Mouse (Mus musculus): ENCODE data around the gene Lgals8. TPM values are rescaled to one million over a fixed set of nuclear protein-coding genes. Genes with fewer than 3 reads are reported as not detected.

The Lgals8 gene
- polyA plus RNA-seq (2012; rRNA removed), result 35.9 and 37.6 TPM in 2 replicates

- no peak within 1 kb of the TSS for H3K27ac ChIP-seq (ENCODE audit: control insufficient read depth, insufficient read depth, low read length)
- 84% methylated on average over 1 of the region's 1 CpGs for WGBS
- H3K27me3 ChIP-seq (ENCODE audit: control insufficient read depth, insufficient read depth, low read length), result no peaks in the 10 kb centered on the region
- no peak for DNase-seq
- H3K4me1 ChIP-seq (replicated peaks; ENCODE audit: control insufficient read depth, insufficient read depth, low read length), result 0 out of 2 replicates have a peak, but pooled peaks cover 6% of the 10 kb centered on the region
- TF ChIP-seq POLR2A (IDR thresholded peaks at IDR 0.05; ENCODE audit: control insufficient read depth, extremely low read depth, insufficient read depth, low read length, poor library complexity), result no peak
- no peak for TF ChIP-seq CTCF (IDR thresholded peaks at IDR 0.05; ENCODE audit: borderline replicate concordance, control insufficient read depth, extremely low read depth, insufficient read depth, low read length, poor library complexity)
- no peaks in the 10 kb centered on the region for H3K36me3 ChIP-seq (ENCODE audit: control insufficient read depth, insufficient read depth, low read length)
- H3K4me3 ChIP-seq (ENCODE audit: control insufficient read depth, insufficient read depth, low read length), result no peak within 1 kb of the TSS
Measured at GRCm38 (mm10) chr13:12464844-12465243, at the start of gene Lgals8. Lgals8 (minus strand) TSS chr13:12464944.

- Histone ChIP-seq H3K36me3 (ENCODE audit: control insufficient read depth, insufficient read depth, low read length) (no peaks in the 10 kb centered on the region), H3K27me3 (ENCODE audit: control insufficient read depth, insufficient read depth, low read length) (no peaks in the 10 kb centered on the region), H3K27ac (ENCODE audit: control insufficient read depth, insufficient read depth, low read length) (peak overlapping the region; percentile 96), H3K4me3 (ENCODE audit: control insufficient read depth, insufficient read depth, low read length) (no peak overlapping the region), H3K4me1 (replicated peaks; ENCODE audit: control insufficient read depth, insufficient read depth, low read length) (peaks cover 45% of the 10 kb centered on the region)
- peak; percentile 71 for DNase-seq
- whole genome bisulfite sequencing, result 22% methylated on average over 9 of the region's 9 CpGs
- TF ChIP-seq POLR2A (IDR thresholded peaks at IDR 0.05; ENCODE audit: control insufficient read depth, extremely low read depth, insufficient read depth, low read length, poor library complexity), result no peak
- no peak for TF ChIP-seq CTCF (IDR thresholded peaks at IDR 0.05; ENCODE audit: borderline replicate concordance, control insufficient read depth, extremely low read depth, insufficient read depth, low read length, poor library complexity)
Measured at GRCm38 (mm10) chr13:12511189-12511965, 46.6 kb upstream of the Lgals8 start.

- no peaks in the 10 kb centered on the region for H3K27me3 ChIP-seq (ENCODE audit: control insufficient read depth, insufficient read depth, low read length)
- peak; percentile 57 for DNase-seq
- H3K4me3 ChIP-seq (ENCODE audit: control insufficient read depth, insufficient read depth, low read length), result no peak overlapping the region
- TF ChIP-seq POLR2A (IDR thresholded peaks at IDR 0.05; ENCODE audit: control insufficient read depth, extremely low read depth, insufficient read depth, low read length, poor library complexity) (no peak), CTCF (IDR thresholded peaks at IDR 0.05; ENCODE audit: borderline replicate concordance, control insufficient read depth, extremely low read depth, insufficient read depth, low read length, poor library complexity) (no peak)
- no peaks in the 10 kb centered on the region for H3K36me3 ChIP-seq (ENCODE audit: control insufficient read depth, insufficient read depth, low read length)
- peaks cover 52% of the 10 kb centered on the region for H3K4me1 ChIP-seq (replicated peaks; ENCODE audit: control insufficient read depth, insufficient read depth, low read length)
- peak overlapping the region; percentile 55 for H3K27ac ChIP-seq (ENCODE audit: control insufficient read depth, insufficient read depth, low read length)
- 47% methylated on average over 6 of the region's 6 CpGs for WGBS
Measured at GRCm38 (mm10) chr13:12510032-12510431, 45.3 kb upstream of the Lgals8 start.

DNA sequence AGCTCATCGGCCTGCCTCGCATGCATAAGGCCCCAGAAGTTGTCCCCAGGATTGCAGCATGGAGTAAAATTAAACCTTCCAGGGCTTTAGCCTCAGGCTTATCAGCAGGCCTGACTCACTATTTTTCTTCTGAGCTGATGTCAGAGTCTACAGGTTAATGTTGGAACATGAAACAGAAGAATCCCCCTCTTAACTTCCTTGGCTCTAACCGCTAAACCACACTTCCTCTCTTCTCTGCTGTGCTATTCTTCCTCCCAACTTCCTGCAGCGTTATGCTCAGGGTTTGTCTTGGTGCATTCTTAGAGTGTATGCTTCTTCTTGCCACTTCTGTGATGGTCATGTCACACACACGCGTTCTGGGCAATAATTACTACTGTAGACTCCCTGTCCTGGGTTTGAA lies 42.7 kb upstream of the Lgals8 start:
- peaks cover 69% of the 10 kb centered on the region for H3K4me1 ChIP-seq (replicated peaks; ENCODE audit: control insufficient read depth, insufficient read depth, low read length)
- TF ChIP-seq CTCF (IDR thresholded peaks at IDR 0.05; ENCODE audit: borderline replicate concordance, control insufficient read depth, extremely low read depth, insufficient read depth, low read length, poor library complexity), result no peak
- TF ChIP-seq POLR2A (IDR thresholded peaks at IDR 0.05; ENCODE audit: control insufficient read depth, extremely low read depth, insufficient read depth, low read length, poor library complexity), result no peak
- H3K4me3 ChIP-seq (ENCODE audit: control insufficient read depth, insufficient read depth, low read length), result no peak overlapping the region
- WGBS, result 10% methylated on average over 6 of the region's 6 CpGs
- peak overlapping the region; percentile 94 for H3K27ac ChIP-seq (ENCODE audit: control insufficient read depth, insufficient read depth, low read length)
- no peaks in the 10 kb centered on the region for H3K36me3 ChIP-seq (ENCODE audit: control insufficient read depth, insufficient read depth, low read length)
- DNase-seq, result peak; percentile 72
- no peaks in the 10 kb centered on the region for H3K27me3 ChIP-seq (ENCODE audit: control insufficient read depth, insufficient read depth, low read length)

DNA sequence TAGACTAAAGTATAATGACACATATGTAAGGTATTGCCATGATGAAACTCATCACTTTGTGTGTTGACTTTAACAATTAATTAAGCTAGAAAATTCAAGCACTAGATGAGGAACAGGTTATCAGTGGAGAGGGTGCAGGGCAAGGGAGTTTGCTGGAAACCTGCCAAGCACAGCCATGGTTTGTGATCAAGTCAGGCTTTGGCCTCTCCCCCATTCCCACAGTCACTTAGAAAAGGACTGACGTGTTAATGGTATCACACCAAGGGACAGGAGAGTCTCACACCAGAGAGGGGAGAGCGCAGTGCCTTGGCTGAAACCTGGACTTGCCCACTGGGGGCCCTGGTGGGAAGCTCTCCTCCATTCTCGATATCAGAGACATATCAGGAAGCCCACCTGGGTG lies 40.6 kb upstream of the Lgals8 start:
- TF ChIP-seq CTCF (IDR thresholded peaks at IDR 0.05; ENCODE audit: borderline replicate concordance, control insufficient read depth, extremely low read depth, insufficient read depth, low read length, poor library complexity) (no peak), POLR2A (IDR thresholded peaks at IDR 0.05; ENCODE audit: control insufficient read depth, extremely low read depth, insufficient read depth, low read length, poor library complexity) (no peak)
- DNase-seq, result no peak
- H3K4me3 ChIP-seq (ENCODE audit: control insufficient read depth, insufficient read depth, low read length), result no peak overlapping the region
- no peak overlapping the region for H3K27ac ChIP-seq (ENCODE audit: control insufficient read depth, insufficient read depth, low read length)
- 85% methylated on average over 3 of the region's 3 CpGs for WGBS
- peaks cover 61% of the 10 kb centered on the region for H3K4me1 ChIP-seq (replicated peaks; ENCODE audit: control insufficient read depth, insufficient read depth, low read length)
- H3K27me3 ChIP-seq (ENCODE audit: control insufficient read depth, insufficient read depth, low read length), result no peaks in the 10 kb centered on the region
- no peaks in the 10 kb centered on the region for H3K36me3 ChIP-seq (ENCODE audit: control insufficient read depth, insufficient read depth, low read length)

DNA sequence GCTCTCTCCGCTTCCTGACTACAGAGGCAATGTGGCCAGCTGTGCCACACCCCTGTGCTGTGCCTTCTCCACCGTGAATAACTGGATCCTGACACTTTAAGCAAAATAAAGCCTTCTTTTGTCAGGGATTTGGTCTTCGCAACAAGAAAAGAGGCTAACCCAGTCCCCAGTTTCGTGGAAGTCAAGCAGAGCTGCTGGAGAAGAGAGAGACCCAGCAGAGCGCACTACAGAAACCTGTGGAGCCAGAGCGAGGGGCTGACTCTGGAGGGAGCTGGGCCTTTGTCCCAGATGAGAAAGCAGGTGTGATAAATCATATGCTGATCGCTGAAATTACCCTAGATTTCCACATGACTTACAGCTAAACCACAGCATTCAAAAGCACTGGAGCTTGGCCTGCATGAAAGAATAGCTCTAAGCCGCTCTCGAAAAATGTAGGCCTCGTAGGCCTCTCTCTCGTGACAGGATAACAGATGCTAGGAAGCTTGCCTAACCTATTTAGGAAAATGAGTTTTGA lies 38.6 kb upstream of the Lgals8 start:
- TF ChIP-seq CTCF (IDR thresholded peaks at IDR 0.05; ENCODE audit: borderline replicate concordance, control insufficient read depth, extremely low read depth, insufficient read depth, low read length, poor library complexity), result no peak
- no peak for TF ChIP-seq POLR2A (IDR thresholded peaks at IDR 0.05; ENCODE audit: control insufficient read depth, extremely low read depth, insufficient read depth, low read length, poor library complexity)
- DNase-seq, result peak; percentile 35
- peak overlapping the region; percentile 77 for H3K27ac ChIP-seq (ENCODE audit: control insufficient read depth, insufficient read depth, low read length)
- no peaks in the 10 kb centered on the region for H3K27me3 ChIP-seq (ENCODE audit: control insufficient read depth, insufficient read depth, low read length)
- peaks cover 54% of the 10 kb centered on the region for H3K4me1 ChIP-seq (replicated peaks; ENCODE audit: control insufficient read depth, insufficient read depth, low read length)
- 27% methylated on average over 11 of the region's 11 CpGs for WGBS
- H3K4me3 ChIP-seq (ENCODE audit: control insufficient read depth, insufficient read depth, low read length), result no peak overlapping the region
- H3K36me3 ChIP-seq (ENCODE audit: control insufficient read depth, insufficient read depth, low read length), result no peaks in the 10 kb centered on the region

Measured in thymus, adult 2 months (tissue).